Mouse (Mus musculus) midbrain, embryonic 10.5 days (tissue): ENCODE results near the gene Lhx2. TPM values are rescaled to one million over a fixed set of nuclear protein-coding genes. Genes with fewer than 3 reads are reported as not detected.

Experiments used
- DNase-seq: peaks from one replicate; pipeline ENCODE4 v3.0.0-alpha.2; 2017; ENCODE audit warnings: low spot score
- H3K27ac ChIP-seq: fragments of 300-500 bp; sonication (generic); replicated peaks from 2 replicates; pipeline ENCODE4 v1.5.1; 2016; ENCODE audit warnings: mild to moderate bottlenecking
- H3K27me3 ChIP-seq: fragments of 300-500 bp; sonication (generic); 2 replicates; pipeline ENCODE4 v1.6.1; 2016; ENCODE audit warnings: low read depth, mild to moderate bottlenecking; ENCODE audit not compliant: poor library complexity, severe bottlenecking
- H3K36me3 ChIP-seq: fragments of 300-500 bp; sonication (generic); 2 replicates; pipeline ENCODE4 v1.6.1; 2016; ENCODE audit warnings: mild to moderate bottlenecking, moderate library complexity
- H3K4me1 ChIP-seq: fragments of 300-500 bp; sonication (generic); 2 replicates; pipeline ENCODE4 v1.6.1; 2016
- H3K4me3 ChIP-seq: fragments of 300-500 bp; sonication (generic); 2 replicates; pipeline ENCODE4 v1.5.1; 2016; ENCODE audit warnings: mild to moderate bottlenecking, moderate library complexity
- H3K9me3 ChIP-seq: fragments of 300-500 bp; sonication (generic); replicated peaks from 2 replicates; pipeline ENCODE4 v1.6.1; 2016; ENCODE audit warnings: mild to moderate bottlenecking
- WGBS: fragments of 180-500 bp; shearing (Covaris S2); methylation state at CpG from one replicate; pipeline ENCODE4 v1.1.7; 2016; 5-methylcytosine and 5-hydroxymethylcytosine counted together
- polyA plus RNA-seq: library from polyadenylated mRNA; unstranded; fragments of >200 nt; fragmentation: Nextera tagmentation; extraction: Ambion mirVana; gene quantifications from 2 replicates; pipeline ENCODE4 v1.2.1, GENCODE M21; 2016

Lhx2 gene
- polyA plus RNA-seq, 1 experiment from 2014 or later: 23.3 TPM

DNA sequence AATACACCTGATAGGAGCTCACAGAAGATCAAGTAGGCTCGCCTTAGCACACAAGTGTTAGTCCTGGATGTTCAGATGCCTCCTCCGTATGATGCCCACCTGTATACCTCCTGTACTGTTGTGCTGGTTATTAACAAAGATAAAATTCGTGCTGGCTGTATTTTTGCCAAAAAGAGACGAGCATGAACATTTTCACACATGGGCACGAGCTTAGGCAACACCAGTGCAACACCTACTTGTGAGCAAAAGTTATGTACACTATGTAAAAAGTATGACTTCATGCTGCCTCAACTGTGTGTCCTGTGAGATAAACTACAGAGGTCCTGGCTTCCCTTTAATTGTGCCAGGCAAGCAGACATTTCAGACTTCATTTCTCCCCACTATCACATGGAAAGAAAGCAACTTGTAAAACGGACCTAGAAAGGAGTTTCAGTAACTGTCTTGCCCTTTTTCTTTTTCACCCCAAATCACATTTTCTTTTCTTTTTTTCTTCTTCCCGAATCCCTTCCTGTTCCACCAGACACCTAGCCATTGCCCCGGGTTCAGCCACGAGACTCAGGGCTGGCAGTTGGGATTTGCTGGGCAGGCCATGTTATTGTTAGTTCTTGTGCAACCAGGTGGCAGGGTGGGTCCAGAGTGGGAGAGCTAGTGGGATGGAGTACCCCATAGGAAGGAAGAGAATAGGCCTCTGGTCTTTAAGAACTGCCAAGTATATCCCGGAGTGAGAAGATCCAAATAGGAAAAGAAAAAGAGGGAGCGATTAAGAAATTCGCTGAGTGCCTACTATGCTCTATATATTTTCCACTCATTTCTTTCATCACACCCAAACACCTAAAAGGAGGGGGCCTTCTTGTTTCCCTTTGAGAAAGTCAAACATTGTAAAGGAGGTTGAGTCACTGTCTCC is 10.6 kb downstream of the Lhx2 start:
- DNase-seq: peak; percentile 28
- WGBS: 4% methylated on average over 12 of the region's 12 CpGs
- H3K9me3 ChIP-seq: no peaks in the 10 kb centered on the region
- peak overlapping the region; percentile 77; the same call in 1 of the 2 replicates for H3K27ac ChIP-seq
- peaks cover 64% of the 10 kb centered on the region for H3K4me1 ChIP-seq
- H3K36me3 ChIP-seq: no peaks in the 10 kb centered on the region
- peak overlapping the region; percentile 55 for H3K4me3 ChIP-seq
- H3K27me3 ChIP-seq: peaks cover 100% of the 10 kb centered on the region

DNA sequence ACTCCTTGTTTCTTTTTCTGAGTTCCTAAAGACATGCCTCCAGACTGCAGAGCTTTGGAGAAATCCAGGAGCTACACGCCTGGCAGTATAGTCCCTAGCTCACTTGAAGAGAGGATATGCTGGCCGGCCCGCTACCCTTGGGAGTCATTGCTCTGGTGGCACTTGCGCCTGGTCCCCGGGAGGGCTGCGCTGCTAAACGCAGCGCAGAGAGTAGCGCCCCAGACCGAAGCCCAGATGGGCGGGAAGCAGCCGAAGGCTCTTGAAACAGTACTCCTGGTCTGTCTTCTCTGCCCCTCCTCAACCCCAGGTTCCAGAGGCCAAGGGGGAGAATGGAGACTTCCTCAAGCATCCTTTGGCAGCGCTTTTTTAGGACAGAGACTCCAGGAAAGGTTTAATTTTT is 11.3 kb downstream of the Lhx2 start:
- Histone ChIP-seq H3K27me3 (peaks cover 100% of the 10 kb centered on the region), H3K27ac (peak overlapping the region; percentile 77), H3K4me3 (peak overlapping the region; percentile 55), H3K4me1 (peaks cover 70% of the 10 kb centered on the region), H3K36me3 (no peaks in the 10 kb centered on the region), H3K9me3 (no peaks in the 10 kb centered on the region)
- no peak for DNase-seq
- WGBS: under 1% methylated on average over 13 of the region's 13 CpGs

DNA sequence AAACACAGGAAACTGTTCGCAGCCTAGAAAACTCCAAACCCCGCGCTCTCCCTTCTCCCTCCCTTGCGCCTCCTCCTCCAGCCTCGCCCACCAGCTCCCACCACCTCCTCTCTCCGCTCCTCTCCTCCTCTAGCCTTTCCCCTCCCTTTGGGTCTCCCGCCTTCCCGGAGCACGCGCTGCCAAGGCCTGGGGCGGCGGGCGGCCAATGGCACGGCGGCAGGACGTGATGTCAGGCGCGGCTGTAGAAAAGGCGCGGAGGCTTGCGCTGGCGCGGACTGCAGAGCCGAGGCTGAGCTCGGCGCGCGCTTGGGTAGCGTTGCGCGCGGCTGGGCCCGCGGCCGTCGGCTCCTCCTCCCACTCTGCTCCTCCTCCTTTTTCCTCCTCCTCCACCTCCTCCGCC is 11.7 kb downstream of the Lhx2 start:
- Histone ChIP-seq H3K36me3 (no peaks in the 10 kb centered on the region), H3K4me1 (peaks cover 70% of the 10 kb centered on the region), H3K27ac (peak overlapping the region; percentile 77), H3K9me3 (no peaks in the 10 kb centered on the region), H3K27me3 (peaks cover 100% of the 10 kb centered on the region), H3K4me3 (peak overlapping the region; percentile 55)
- DNase-seq: peak; percentile 91
- WGBS: 0% methylated on average over 37 of the region's 37 CpGs

DNA sequence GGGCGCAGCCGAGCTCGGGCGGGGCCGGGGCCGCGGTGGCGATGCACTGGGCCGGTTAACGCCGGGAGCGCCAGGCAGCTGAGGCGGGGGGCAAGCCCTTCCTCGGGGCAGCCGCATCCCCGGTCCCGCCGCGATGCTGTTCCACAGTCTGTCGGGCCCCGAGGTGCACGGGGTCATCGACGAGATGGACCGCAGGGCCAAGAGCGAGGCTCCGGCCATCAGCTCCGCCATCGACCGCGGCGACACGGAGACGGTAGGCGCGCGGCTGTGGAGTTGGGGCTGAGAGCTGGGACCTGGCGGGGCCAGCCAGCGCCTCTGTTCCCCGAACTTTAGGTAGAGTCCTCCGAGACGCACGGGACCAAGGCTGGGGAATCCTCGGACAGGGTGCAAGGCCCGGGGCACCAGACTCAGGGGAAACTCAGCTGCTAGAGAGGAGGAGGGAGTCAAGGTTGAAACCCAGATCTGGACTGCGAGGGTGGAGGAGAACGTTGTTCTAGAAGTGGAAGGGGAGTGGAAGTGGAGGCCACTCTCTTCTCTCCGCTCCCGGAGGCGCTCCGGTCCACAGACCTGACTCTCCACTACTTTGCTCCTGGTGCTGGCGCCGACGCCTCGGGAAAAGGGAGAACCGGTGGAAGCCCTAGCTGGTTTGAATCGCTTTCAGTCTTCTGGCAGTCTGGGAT is 12.7 kb downstream of the Lhx2 start:
- Histone ChIP-seq H3K27ac (peak overlapping the region; percentile 77), H3K27me3 (peaks cover 100% of the 10 kb centered on the region), H3K4me3 (peak overlapping the region; percentile 55), H3K9me3 (no peaks in the 10 kb centered on the region), H3K36me3 (no peaks in the 10 kb centered on the region), H3K4me1 (peaks cover 76% of the 10 kb centered on the region)
- under 1% methylated on average over 57 of the region's 57 CpGs for WGBS
- DNase-seq: peak; percentile 58

DNA sequence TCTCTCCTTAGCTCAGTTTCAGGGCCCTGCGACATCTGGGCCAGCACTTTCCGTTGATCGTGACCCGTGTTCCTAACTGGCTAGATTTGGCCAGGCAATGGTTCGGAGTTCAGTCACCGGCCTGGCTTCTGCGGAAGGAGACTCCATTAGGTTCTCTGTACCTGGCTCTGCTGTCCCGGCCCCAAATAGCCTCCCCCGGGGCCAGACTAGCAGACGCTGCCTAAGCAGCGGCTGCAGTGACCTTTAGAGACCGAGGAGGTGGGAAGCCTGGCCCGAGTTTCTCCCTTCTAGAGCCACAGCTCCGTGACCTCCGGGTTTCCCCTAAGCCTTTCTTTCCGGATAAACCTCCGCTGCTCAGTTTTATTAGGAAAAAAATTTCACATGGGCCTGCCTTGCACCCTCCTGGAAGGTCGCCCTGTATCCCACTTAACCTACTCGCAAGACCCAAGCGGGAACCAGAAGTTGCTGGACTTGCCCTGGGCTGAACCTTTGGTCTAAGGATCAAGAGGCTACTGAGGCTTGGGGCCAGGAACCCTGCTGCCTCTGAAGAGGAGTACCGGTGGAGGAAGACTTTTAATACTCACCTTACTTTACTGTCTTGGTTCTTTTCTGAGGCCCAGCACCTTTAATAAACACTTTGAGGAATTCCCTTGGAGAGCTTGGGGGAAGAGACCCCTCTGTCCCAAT is 13.4 kb downstream of the Lhx2 start:
- H3K27ac ChIP-seq: peak overlapping the region; percentile 77
- WGBS: 1% methylated on average over 21 of the region's 21 CpGs
- DNase-seq: peak; percentile 57
- H3K9me3 ChIP-seq: no peaks in the 10 kb centered on the region
- H3K4me1 ChIP-seq: peaks cover 76% of the 10 kb centered on the region
- peak overlapping the region; percentile 55 for H3K4me3 ChIP-seq
- H3K36me3 ChIP-seq: no peaks in the 10 kb centered on the region
- H3K27me3 ChIP-seq: peaks cover 100% of the 10 kb centered on the region

DNA sequence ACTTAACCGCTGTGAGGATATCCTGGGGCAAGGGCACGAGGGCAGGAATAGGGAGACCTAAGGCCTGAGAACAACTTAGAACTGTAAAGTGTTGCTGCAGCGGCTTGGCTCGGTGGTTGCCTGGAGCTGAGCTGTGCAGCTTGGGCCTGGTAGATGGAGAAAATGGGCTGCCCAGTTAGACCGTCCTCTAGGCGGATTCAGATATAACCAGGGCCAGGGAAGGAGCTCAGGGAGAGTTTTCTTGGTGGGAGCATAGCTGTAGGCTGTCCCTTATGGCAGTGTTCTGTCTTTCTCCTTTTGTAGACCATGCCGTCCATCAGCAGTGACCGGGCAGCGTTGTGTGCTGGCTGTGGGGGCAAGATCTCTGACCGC is 13.9 kb downstream of the Lhx2 start:
- Histone ChIP-seq H3K27me3 (peaks cover 100% of the 10 kb centered on the region), H3K27ac (peak overlapping the region; percentile 77; the same call in 1 of the 2 replicates), H3K4me3 (peak overlapping the region; percentile 55), H3K36me3 (no peaks in the 10 kb centered on the region), H3K9me3 (no peaks in the 10 kb centered on the region), H3K4me1 (peaks cover 76% of the 10 kb centered on the region)
- peak; percentile 37 for DNase-seq
- WGBS: 3% methylated on average over 10 of the region's 10 CpGs

DNA sequence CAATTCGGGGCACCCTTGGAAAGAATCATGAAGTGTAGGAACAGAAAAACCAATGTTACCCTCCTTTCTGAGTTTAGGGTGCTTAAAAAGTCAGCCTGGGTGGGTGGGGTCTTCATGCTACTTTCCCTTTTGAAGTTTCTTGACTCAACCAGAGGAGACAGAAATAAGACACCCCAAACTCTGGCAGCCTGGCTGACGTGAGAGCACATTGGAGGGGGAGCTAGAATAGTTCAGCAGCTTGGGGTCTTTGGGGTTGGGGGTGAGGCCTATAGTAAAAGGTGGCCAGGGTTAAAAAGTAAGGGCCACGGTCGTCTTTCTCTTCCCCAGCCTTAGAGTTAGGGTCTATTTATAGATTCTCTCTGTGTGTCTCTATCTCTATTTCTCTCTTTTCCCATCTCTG is 14.6 kb downstream of the Lhx2 start:
- H3K4me3 ChIP-seq: peak overlapping the region; percentile 55
- peaks cover 100% of the 10 kb centered on the region for H3K27me3 ChIP-seq
- no peaks in the 10 kb centered on the region for H3K9me3 ChIP-seq
- no peaks in the 10 kb centered on the region for H3K36me3 ChIP-seq
- 12% methylated on average over 4 of the region's 4 CpGs for WGBS
- DNase-seq: no peak
- H3K27ac ChIP-seq: peak overlapping the region; percentile 76
- H3K4me1 ChIP-seq: peaks cover 70% of the 10 kb centered on the region

DNA sequence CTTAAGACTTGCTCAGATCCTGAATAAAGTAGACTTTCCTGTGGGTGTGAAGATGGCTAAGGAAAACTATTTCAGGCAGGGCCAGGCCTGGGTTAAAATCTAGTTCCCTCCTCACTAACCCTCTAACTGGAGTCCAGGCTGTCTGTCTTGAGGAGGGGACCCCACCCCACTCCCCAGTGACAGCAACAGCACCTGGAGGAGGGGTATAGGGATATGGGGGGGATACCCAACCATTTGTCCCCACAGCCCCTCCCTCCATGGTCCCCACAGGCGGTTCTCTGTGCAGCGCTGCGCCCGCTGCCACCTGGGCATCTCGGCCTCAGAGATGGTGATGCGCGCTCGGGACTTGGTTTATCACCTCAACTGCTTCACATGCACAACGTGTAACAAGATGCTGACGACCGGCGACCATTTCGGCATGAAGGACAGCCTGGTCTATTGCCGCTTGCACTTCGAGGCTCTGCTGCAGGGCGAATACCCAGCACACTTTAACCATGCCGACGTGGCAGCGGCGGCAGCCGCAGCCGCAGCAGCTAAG is 15.2 kb downstream of the Lhx2 start:
- peak overlapping the region; percentile 76 for H3K27ac ChIP-seq
- peak; percentile 63 for DNase-seq
- WGBS: 1% methylated on average over 22 of the region's 22 CpGs
- peaks cover 67% of the 10 kb centered on the region for H3K4me1 ChIP-seq
- H3K27me3 ChIP-seq: peaks cover 100% of the 10 kb centered on the region
- H3K36me3 ChIP-seq: no peaks in the 10 kb centered on the region
- H3K4me3 ChIP-seq: peak overlapping the region; percentile 55
- H3K9me3 ChIP-seq: no peaks in the 10 kb centered on the region

DNA sequence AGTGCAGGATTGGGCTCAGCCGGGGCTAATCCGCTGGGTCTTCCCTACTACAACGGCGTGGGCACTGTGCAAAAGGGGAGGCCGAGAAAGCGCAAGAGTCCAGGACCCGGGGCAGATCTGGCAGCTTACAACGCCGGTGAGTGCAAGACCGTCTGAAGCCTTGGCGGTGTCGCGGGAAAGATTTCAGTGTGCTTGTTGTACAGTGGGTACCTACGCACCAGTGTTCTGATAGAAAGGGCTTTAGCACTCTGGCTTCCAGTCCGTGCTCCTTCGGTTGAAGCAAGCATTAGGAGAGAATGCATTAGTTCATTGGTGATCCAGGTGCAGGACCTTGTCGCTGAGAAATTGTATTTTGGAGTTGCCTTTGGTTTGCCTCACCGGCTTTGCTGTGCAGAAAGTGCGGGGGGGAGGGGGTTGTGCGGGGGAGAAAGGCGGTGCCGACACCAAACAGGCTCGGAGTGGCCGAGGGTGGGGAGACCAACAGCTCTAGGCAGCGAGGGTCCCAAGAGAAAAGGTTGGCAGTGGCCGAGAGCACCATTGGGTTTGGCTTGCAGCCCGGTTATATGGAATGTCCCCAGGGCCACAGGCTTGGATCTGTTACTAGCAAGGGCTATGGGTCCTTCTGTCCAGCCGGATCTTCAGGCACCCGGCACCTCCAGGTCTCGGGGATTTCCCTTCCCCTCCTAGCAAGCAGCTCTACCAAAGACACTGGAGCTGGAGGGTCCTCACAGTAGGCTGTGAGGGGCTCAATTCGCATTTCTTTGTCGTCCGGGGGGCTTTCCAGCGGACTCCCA is 15.8 kb downstream of the Lhx2 start:
- under 1% methylated on average over 34 of the region's 34 CpGs for WGBS
- no peaks in the 10 kb centered on the region for H3K36me3 ChIP-seq
- H3K27me3 ChIP-seq: peaks cover 100% of the 10 kb centered on the region
- peak overlapping the region; percentile 55 for H3K4me3 ChIP-seq
- DNase-seq: peak; percentile 62
- peak overlapping the region; percentile 76 for H3K27ac ChIP-seq
- no peaks in the 10 kb centered on the region for H3K9me3 ChIP-seq
- peaks cover 64% of the 10 kb centered on the region for H3K4me1 ChIP-seq

DNA sequence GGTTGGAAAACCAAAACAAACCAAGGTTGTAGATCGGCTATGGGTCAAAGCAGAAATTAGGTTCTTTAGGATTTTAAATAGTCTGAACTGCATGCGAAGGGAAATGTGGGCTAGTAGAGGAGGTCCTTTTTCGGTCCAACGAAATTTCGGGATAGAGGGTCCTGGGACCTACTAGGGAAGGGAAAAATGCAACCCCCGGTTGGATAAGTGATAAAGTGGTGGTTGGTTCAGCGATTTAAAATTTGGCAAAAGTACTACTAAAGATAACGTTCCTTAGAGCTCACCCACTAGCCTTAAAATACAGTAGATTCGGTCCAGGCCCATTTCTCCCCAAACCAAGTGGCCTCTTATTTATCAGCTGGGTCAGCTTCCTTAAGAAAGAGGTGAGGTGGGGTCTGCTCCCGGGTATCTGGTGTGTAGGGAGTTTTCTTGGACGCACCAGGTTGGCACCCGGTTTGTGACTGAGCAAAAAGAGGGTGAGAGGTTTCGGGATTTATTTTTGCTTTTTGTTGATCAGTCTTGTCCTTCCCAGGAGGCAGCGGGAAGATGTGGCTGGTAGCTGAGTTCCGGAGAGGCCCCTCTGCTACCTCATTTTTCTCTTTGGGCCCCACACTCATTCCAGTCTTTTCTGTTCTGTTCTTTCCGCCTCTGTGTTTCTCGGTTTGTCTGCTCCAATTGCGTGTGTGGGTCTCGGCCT is 16.8 kb downstream of the Lhx2 start:
- WGBS: under 1% methylated on average over 19 of the region's 19 CpGs
- DNase-seq: peak; percentile 52
- H3K9me3 ChIP-seq: no peaks in the 10 kb centered on the region
- H3K4me3 ChIP-seq: peak overlapping the region; percentile 55
- peak overlapping the region; percentile 76 for H3K27ac ChIP-seq
- no peaks in the 10 kb centered on the region for H3K36me3 ChIP-seq
- H3K27me3 ChIP-seq: peaks cover 100% of the 10 kb centered on the region
- peaks cover 56% of the 10 kb centered on the region for H3K4me1 ChIP-seq

DNA sequence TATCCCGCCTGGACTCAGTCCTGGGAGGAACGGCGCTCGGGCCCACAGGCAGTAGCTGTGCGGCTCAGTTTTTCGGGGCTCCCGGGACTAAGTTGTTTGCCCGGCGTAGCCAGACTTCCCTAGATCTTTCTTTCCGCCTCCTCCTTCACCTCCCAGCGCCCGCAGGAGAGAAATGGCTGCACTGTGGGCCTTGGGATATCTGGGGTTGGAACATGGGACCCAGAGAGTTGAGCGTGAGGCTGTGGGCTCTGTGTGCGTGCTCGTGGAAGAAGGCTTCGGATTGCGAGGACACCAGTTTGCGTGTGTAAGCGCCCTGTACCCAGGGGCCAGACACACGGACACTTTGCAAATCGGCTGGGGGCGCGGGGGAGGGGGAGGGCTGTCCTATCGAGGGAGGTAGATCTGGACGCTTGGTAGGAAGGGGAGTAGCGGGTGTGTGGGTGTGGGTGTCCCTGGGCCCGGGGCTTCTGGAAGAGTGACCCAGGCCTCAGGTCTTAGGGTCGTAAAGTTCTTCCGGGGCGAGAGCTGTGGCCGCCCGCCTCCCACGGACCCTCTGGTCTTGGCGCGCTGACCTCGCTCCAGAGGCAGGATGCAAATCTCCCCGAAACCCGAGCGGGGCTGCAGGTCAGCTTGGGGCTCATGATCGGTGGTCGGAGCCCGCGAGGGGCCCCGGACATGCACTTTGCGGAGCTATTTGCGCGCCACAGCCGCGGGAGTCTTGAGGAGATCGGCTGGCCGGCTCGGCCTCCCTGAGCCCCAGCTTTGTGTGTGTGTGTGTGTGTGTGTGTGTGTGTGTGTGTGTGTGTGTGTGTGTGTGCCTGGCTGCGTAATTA is 17.6 kb downstream of the Lhx2 start:
- Histone ChIP-seq H3K27me3 (peaks cover 100% of the 10 kb centered on the region), H3K4me3 (peak overlapping the region; percentile 55), H3K36me3 (no peaks in the 10 kb centered on the region), H3K27ac (peak overlapping the region; percentile 76), H3K9me3 (no peaks in the 10 kb centered on the region), H3K4me1 (peaks cover 48% of the 10 kb centered on the region)
- DNase-seq: peak; percentile 72
- WGBS: under 1% methylated on average over 53 of the region's 53 CpGs
